Comparison of ENCODE assay signal across 20 mouse cellular contexts in the genomic region with DNA sequence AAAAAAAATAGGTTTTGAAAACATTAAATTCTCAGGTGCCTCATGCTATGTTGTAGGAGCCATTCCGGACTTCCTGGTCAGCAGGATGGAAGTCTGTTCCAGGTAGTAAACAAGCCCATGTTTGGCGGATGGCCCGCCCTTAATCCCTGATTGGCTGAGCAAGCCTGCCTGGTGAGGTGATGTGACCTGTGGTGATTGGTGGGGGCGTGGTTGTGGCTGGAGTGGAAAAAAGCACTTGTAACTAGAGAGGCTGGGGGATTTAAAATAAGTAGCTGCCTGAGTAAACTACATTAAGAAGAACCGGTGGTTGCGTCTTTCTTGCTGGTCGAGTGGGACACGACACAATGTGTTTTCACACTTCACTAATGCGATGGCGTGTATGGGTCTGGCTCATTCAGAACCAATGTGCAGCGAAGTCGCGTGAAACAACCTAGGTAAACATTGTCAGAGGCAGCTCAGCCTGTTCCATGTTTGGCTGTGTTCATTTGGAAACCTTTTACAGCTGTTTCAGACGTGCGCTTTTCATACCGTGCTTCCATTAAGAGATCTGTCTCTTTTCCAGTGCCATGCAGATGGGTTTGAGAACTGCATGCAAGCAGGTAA. TPM values are rescaled to one million over a fixed set of nuclear protein-coding genes. Genes with fewer than 3 reads are reported as not detected.
DNase-seq lines count a peak whose midpoint lies in the region; ATAC-seq and TF ChIP-seq lines count a peak whose summit lies in the region.
"Had no signal": no experiment of that assay in that cellular context is flagged by ENCODE, and none has a peak within 500 bp of the region (broad histone marks: within the 10 kb centered on the region; RNA-seq: fewer than 3 reads in every experiment).

No protein-coding gene starts in this region.

- no peak overlapping the region for H3K9ac ChIP-seq in liver, postnatal 0 days (replicated peaks)
- H3K9ac ChIP-seq in liver, embryonic 12.5 days = no peak overlapping the region
- no peak overlapping the region for H3K9ac ChIP-seq in stomach, postnatal 0 days (ENCODE audit: low read length)
- H3K9ac ChIP-seq: embryonic facial prominence, embryonic 15.5 days; kidney, embryonic 15.5 days had no signal

- no peak overlapping the region for H3K27ac ChIP-seq in liver, postnatal 0 days (ENCODE audit: low read depth)
- no peak overlapping the region for H3K27ac ChIP-seq in liver, embryonic 12.5 days
- H3K27ac ChIP-seq in stomach, postnatal 0 days (replicated peaks) = peak overlapping the region; percentile 63
- H3K27ac ChIP-seq: embryonic facial prominence, embryonic 15.5 days; heart, embryonic 10.5 days; kidney, embryonic 15.5 days; layer of hippocampus, adult 2 months had no signal

- peak; percentile 58; the same call in 1 of the 2 replicates for ATAC-seq in liver, postnatal 0 days
- no peak for ATAC-seq in liver, embryonic 12.5 days
- peak; percentile 68 for ATAC-seq in stomach, postnatal 0 days (ENCODE audit: low FRiP score, low TSS enrichment)
- ATAC-seq: forebrain, embryonic 16.5 days had no signal

- DNase-seq in liver, postnatal 0 days = no peak
- DNase-seq in ES-CJ7 (ENCODE audit: low read depth, low spot score) = peak; percentile 20
- DNase-seq in large intestine, adult 2 months (ENCODE audit: low read depth, low spot score) = peak; percentile 38
- peak; percentile 61 for DNase-seq in stomach, postnatal 0 days (ENCODE audit: low spot score)
- DNase-seq in gastrocnemius, adult 8-10 months (ENCODE audit: low spot score in 2 of 2) = no peak
- DNase-seq in layer of hippocampus, postnatal 36 days = no peak
- DNase-seq: cerebellum, adult 2 months; cerebellum, postnatal 36 days; liver; right cerebral cortex, postnatal 4 days; thymus, postnatal 36 days had no signal

- peaks cover 7% of the 10 kb centered on the region for H3K4me1 ChIP-seq in liver, postnatal 0 days (ENCODE audit: insufficient read depth)
- H3K4me1 ChIP-seq in liver, embryonic 12.5 days = no peaks in the 10 kb centered on the region; the same call in 1 of the 2 replicates
- peaks cover 2% of the 10 kb centered on the region; the same call in 1 of the 2 replicates for H3K4me1 ChIP-seq in stomach, postnatal 0 days (replicated peaks; ENCODE audit: control insufficient read depth, insufficient read depth)

- H3K9me3 ChIP-seq in liver, postnatal 0 days (ENCODE audit: low read length) = no peaks in the 10 kb centered on the region
- no peaks in the 10 kb centered on the region for H3K9me3 ChIP-seq in liver, embryonic 12.5 days (replicated peaks)
- H3K9me3 ChIP-seq in stomach, postnatal 0 days (ENCODE audit: control insufficient read depth, low read length) = no peaks in the 10 kb centered on the region
- H3K9me3 ChIP-seq: embryonic facial prominence, embryonic 15.5 days; heart, embryonic 10.5 days; kidney, embryonic 15.5 days had no signal

- H3K4me2 ChIP-seq in liver, postnatal 0 days (ENCODE audit: low read depth, low read length) = peak overlapping the region; percentile 29; the same call in 1 of the 2 replicates
- no peak overlapping the region for H3K4me2 ChIP-seq in liver, embryonic 12.5 days
- peak overlapping the region; percentile 14; the same call in 1 of the 2 replicates for H3K4me2 ChIP-seq in stomach, postnatal 0 days (replicated peaks; ENCODE audit: low read depth)
- H3K4me2 ChIP-seq: embryonic facial prominence, embryonic 15.5 days; kidney, embryonic 15.5 days had no signal

- 70% methylated on average over 16 of the region's 16 CpGs for WGBS in liver, postnatal 0 days (ENCODE audit: insufficient replicate concordance)
- 63% methylated on average over 16 of the region's 16 CpGs for WGBS in liver, embryonic 12.5 days (ENCODE audit: insufficient replicate concordance)
- WGBS in large intestine, adult 2 months = 31% methylated on average over 16 of the region's 16 CpGs
- WGBS in stomach, postnatal 0 days = 53% methylated on average over 16 of the region's 16 CpGs

- H3K36me3 ChIP-seq in liver, postnatal 0 days (replicated peaks; ENCODE audit: insufficient read depth, low read length) = no peaks in the 10 kb centered on the region
- no peaks in the 10 kb centered on the region for H3K36me3 ChIP-seq in liver, embryonic 12.5 days
- H3K36me3 ChIP-seq in stomach, postnatal 0 days (ENCODE audit: control insufficient read depth, insufficient read depth, low read length) = no peaks in the 10 kb centered on the region
- H3K36me3 ChIP-seq: embryonic facial prominence, embryonic 15.5 days; heart, embryonic 10.5 days; kidney, embryonic 15.5 days had no signal

- no peak for TF ChIP-seq EP300 in liver, postnatal 0 days (IDR thresholded peaks at IDR 0.05; ENCODE audit: low read depth)
- TF ChIP-seq EP300 in stomach, postnatal 0 days (optimal IDR thresholded peaks at IDR 0.05) = no peak

- no peak overlapping the region for H3K4me3 ChIP-seq in liver, postnatal 0 days (ENCODE audit: low read depth, low read length)
- H3K4me3 ChIP-seq in liver, embryonic 12.5 days = no peak overlapping the region
- H3K4me3 ChIP-seq in stomach, postnatal 0 days (ENCODE audit: low read depth, low read length) = no peak overlapping the region
- H3K4me3 ChIP-seq: embryonic facial prominence, embryonic 15.5 days; heart, embryonic 10.5 days; kidney, embryonic 15.5 days; layer of hippocampus, adult 2 months had no signal

- no peak for TF ChIP-seq CTCF in liver, postnatal 0 days (IDR thresholded peaks at IDR 0.05; ENCODE audit: low read depth)
- no peak for TF ChIP-seq CTCF in stomach, postnatal 0 days (IDR thresholded peaks at IDR 0.05; ENCODE audit: low read depth)

- H3K27me3 ChIP-seq in liver, postnatal 0 days (ENCODE audit: insufficient read depth, low read length) = peaks cover 19% of the 10 kb centered on the region
- H3K27me3 ChIP-seq in liver, embryonic 12.5 days (replicated peaks) = peaks cover 37% of the 10 kb centered on the region
- H3K27me3 ChIP-seq in stomach, postnatal 0 days (ENCODE audit: control insufficient read depth, insufficient read depth, low read length) = no peaks in the 10 kb centered on the region

RNA-seq across cellular contexts. Expression of gene Cfap58, which starts 2.7 kb away (rescaled TPM):
- not detected in 2 replicates for polyA plus RNA-seq in liver, postnatal 0 days (2015; fragmentation: Nextera tagmentation; extraction: Ambion mirVana)
- polyA plus RNA-seq in liver, embryonic 12.5 days (2016; fragmentation: Nextera tagmentation; extraction: Ambion mirVana) = not detected in 2 replicates
- not detected in 2 replicates for polyA plus RNA-seq in large intestine, adult 2 months (2012; rRNA removed)
- not detected in 2 replicates for polyA plus RNA-seq in stomach, postnatal 0 days (2015; fragmentation: Nextera tagmentation; extraction: Ambion mirVana)
- not detected for total RNA-seq in gastrocnemius, adult 8-10 months (2022)
- under 1 TPM; 0.30 to 0.35 TPM for total RNA-seq in layer of hippocampus, postnatal 36 days (2021)
- total RNA-seq: gastrocnemius, postnatal 4 days; MEL had no signal
- polyA plus RNA-seq: kidney, embryonic 15.5 days had no signal

RNA-seq across cellular contexts. Expression of gene Itprip, which starts 15.6 kb away (rescaled TPM):
- 2.4 and 2.8 TPM in 2 replicates for polyA plus RNA-seq in liver, postnatal 0 days (2015; fragmentation: Nextera tagmentation; extraction: Ambion mirVana)
- 5.3 and 5.9 TPM in 2 replicates for polyA plus RNA-seq in liver, embryonic 12.5 days (2016; fragmentation: Nextera tagmentation; extraction: Ambion mirVana)
- polyA plus RNA-seq in large intestine, adult 2 months (2012; rRNA removed) = 3.6 and 3.9 TPM in 2 replicates
- polyA plus RNA-seq in stomach, postnatal 0 days (2015; fragmentation: Nextera tagmentation; extraction: Ambion mirVana) = 7.9 and 9.0 TPM in 2 replicates
- 1 to 10 TPM in 1 of 4 experiments, under 1 TPM in 3; 0.27 to 1.0 (median 0.48) TPM for total RNA-seq in gastrocnemius, adult 8-10 months (2022)
- total RNA-seq in layer of hippocampus, postnatal 36 days (2021) = 1 to 10 TPM; 1.0 to 1.9 TPM

RNA-seq across cellular contexts. Expression of gene Cfap43, which starts 15.7 kb away (rescaled TPM):
- polyA plus RNA-seq in liver, postnatal 0 days (2015; fragmentation: Nextera tagmentation; extraction: Ambion mirVana) = 0.05 TPM in 1 of 2 replicates, not detected in the other
- 0.04 TPM in 1 of 2 replicates, not detected in the other for polyA plus RNA-seq in liver, embryonic 12.5 days (2016; fragmentation: Nextera tagmentation; extraction: Ambion mirVana)
- polyA plus RNA-seq in large intestine, adult 2 months (2012; rRNA removed) = 0.12 TPM in 1 of 2 replicates, not detected in the other
- polyA plus RNA-seq in stomach, postnatal 0 days (2015; fragmentation: Nextera tagmentation; extraction: Ambion mirVana) = 0.51 and 1.1 TPM in 2 replicates
- total RNA-seq in gastrocnemius, adult 8-10 months (2022) = not detected
- total RNA-seq in layer of hippocampus, postnatal 36 days (2021) = 1 to 10 TPM; 1.2 to 1.7 TPM
- total RNA-seq: adrenal gland, adult 18-20 months had no signal

Comparison
In these comparisons a context has a peak if more than half of its experiments do, and no peak if none do; other contexts are left out.
1. DNase-seq: peak in ES-CJ7 (single experiment), large intestine, adult 2 months (single experiment) and stomach, postnatal 0 days (single experiment); none in liver, postnatal 0 days (single experiment), gastrocnemius, adult 8-10 months (0 of 2) and layer of hippocampus, postnatal 36 days (0 of 2).